Mouse (Mus musculus): ENCODE data around the gene Nf2. TPM values are rescaled to one million over a fixed set of nuclear protein-coding genes. Genes with fewer than 3 reads are reported as not detected.

Nf2 gene
- polyA plus RNA-seq, 1 experiment from 2014 or later: 72.9 TPM

GRCm38 (mm10) chr11:4746733-4747132 lies 102.6 kb downstream of the Nf2 start, which contains the start of gene Cabp7:
Cabp7 (minus strand) TSS chr11:4746778.
- Histone ChIP-seq H3K9me3 (ENCODE audit: control insufficient read depth, low read length) (no peaks in the 10 kb centered on the region), H3K36me3 (ENCODE audit: control insufficient read depth, insufficient read depth) (no peaks in the 10 kb centered on the region), H3K9ac (replicated peaks; ENCODE audit: low read depth, low read length) (peak within 1 kb of the TSS; percentile 56), H3K27me3 (replicated peaks; ENCODE audit: control insufficient read depth, insufficient read depth, low read length) (peaks cover 42% of the 10 kb centered on the region), H3K4me3 (replicated peaks; ENCODE audit: low read length) (peak within 1 kb of the TSS; percentile 58), H3K4me2 (ENCODE audit: low read length) (peak within 1 kb of the TSS; percentile 98), H3K27ac (ENCODE audit: low read length) (no peak within 1 kb of the TSS), H3K4me1 (replicated peaks; ENCODE audit: control insufficient read depth, insufficient read depth, low read length) (peaks cover 19% of the 10 kb centered on the region)
- 0% methylated on average over 49 of the region's 73 CpGs for WGBS
- peak; percentile 34 for ATAC-seq

GRCm38 (mm10) chr11:4745969-4746368 lies 103.4 kb downstream of the Nf2 start:
- Histone ChIP-seq H3K36me3 (ENCODE audit: control insufficient read depth, insufficient read depth) (no peaks in the 10 kb centered on the region), H3K27ac (ENCODE audit: low read length) (no peak overlapping the region), H3K4me2 (ENCODE audit: low read length) (peak overlapping the region; percentile 98), H3K4me3 (replicated peaks; ENCODE audit: low read length) (peak overlapping the region; percentile 58), H3K9me3 (ENCODE audit: control insufficient read depth, low read length) (no peaks in the 10 kb centered on the region), H3K4me1 (replicated peaks; ENCODE audit: control insufficient read depth, insufficient read depth, low read length) (peaks cover 19% of the 10 kb centered on the region), H3K9ac (replicated peaks; ENCODE audit: low read depth, low read length) (peak overlapping the region; percentile 56), H3K27me3 (replicated peaks; ENCODE audit: control insufficient read depth, insufficient read depth, low read length) (peaks cover 42% of the 10 kb centered on the region)
- no peak for ATAC-seq
- WGBS: 1% methylated on average over 36 of the region's 39 CpGs

GRCm38 (mm10) chr11:4744691-4745090 lies 104.6 kb downstream of the Nf2 start:
- Histone ChIP-seq H3K27ac (ENCODE audit: low read length) (no peak overlapping the region), H3K9me3 (ENCODE audit: control insufficient read depth, low read length) (no peaks in the 10 kb centered on the region), H3K4me1 (replicated peaks; ENCODE audit: control insufficient read depth, insufficient read depth, low read length) (peaks cover 17% of the 10 kb centered on the region), H3K4me2 (ENCODE audit: low read length) (no peak overlapping the region), H3K27me3 (replicated peaks; ENCODE audit: control insufficient read depth, insufficient read depth, low read length) (peaks cover 38% of the 10 kb centered on the region), H3K36me3 (ENCODE audit: control insufficient read depth, insufficient read depth) (no peaks in the 10 kb centered on the region), H3K9ac (replicated peaks; ENCODE audit: low read depth, low read length) (no peak overlapping the region), H3K4me3 (replicated peaks; ENCODE audit: low read length) (no peak overlapping the region)
- ATAC-seq: no peak
- 65% methylated on average over 6 of the region's 6 CpGs for WGBS

- H3K9me3 ChIP-seq (ENCODE audit: control insufficient read depth, low read length): no peaks in the 10 kb centered on the region
- H3K4me2 ChIP-seq (ENCODE audit: low read length): no peak overlapping the region
- peaks cover 12% of the 10 kb centered on the region for H3K4me1 ChIP-seq (replicated peaks; ENCODE audit: control insufficient read depth, insufficient read depth, low read length)
- peaks cover 16% of the 10 kb centered on the region for H3K27me3 ChIP-seq (replicated peaks; ENCODE audit: control insufficient read depth, insufficient read depth, low read length)
- WGBS: 66% methylated on average over 5 of the region's 5 CpGs
- no peak overlapping the region for H3K27ac ChIP-seq (ENCODE audit: low read length)
- no peaks in the 10 kb centered on the region for H3K36me3 ChIP-seq (ENCODE audit: control insufficient read depth, insufficient read depth)
- ATAC-seq: no peak
- no peak overlapping the region for H3K9ac ChIP-seq (replicated peaks; ENCODE audit: low read depth, low read length)
- H3K4me3 ChIP-seq (replicated peaks; ENCODE audit: low read length): no peak overlapping the region
Observed at GRCm38 (mm10) chr11:4740785-4741184, 108.6 kb downstream of the Nf2 start.

DNA sequence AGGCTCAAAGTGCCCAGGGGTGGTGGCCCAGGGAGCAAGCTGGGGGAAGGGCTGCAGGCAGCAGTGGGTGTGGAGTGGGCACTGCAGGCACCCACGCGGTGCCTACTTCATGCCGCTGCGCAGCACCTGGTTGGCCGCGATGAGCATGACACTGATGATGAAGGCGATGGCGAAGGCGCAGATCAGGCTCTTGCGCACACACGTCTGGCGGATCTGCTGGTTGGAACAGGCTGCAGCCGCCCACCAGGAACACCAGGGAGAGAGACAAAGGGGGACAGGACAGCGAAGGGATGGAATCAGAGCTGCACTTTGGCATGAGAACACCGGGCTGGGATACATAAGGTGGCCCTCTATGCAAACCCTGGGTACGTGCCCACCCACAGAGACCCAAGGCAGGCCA lies 110.6 kb downstream of the Nf2 start:
- Histone ChIP-seq H3K27ac (ENCODE audit: low read length) (no peak overlapping the region), H3K27me3 (replicated peaks; ENCODE audit: control insufficient read depth, insufficient read depth, low read length) (0 out of 2 replicates have a peak, but pooled peaks cover 1% of the 10 kb centered on the region), H3K9me3 (ENCODE audit: control insufficient read depth, low read length) (no peaks in the 10 kb centered on the region), H3K9ac (replicated peaks; ENCODE audit: low read depth, low read length) (no peak overlapping the region), H3K4me3 (replicated peaks; ENCODE audit: low read length) (no peak overlapping the region), H3K4me1 (replicated peaks; ENCODE audit: control insufficient read depth, insufficient read depth, low read length) (peaks cover 8% of the 10 kb centered on the region), H3K36me3 (ENCODE audit: control insufficient read depth, insufficient read depth) (no peaks in the 10 kb centered on the region), H3K4me2 (ENCODE audit: low read length) (no peak overlapping the region)
- no peak for ATAC-seq
- WGBS: 94% methylated on average over 16 of the region's 16 CpGs

- Histone ChIP-seq H3K27me3 (replicated peaks; ENCODE audit: control insufficient read depth, insufficient read depth, low read length) (no peaks in the 10 kb centered on the region), H3K36me3 (ENCODE audit: control insufficient read depth, insufficient read depth) (no peaks in the 10 kb centered on the region), H3K9ac (replicated peaks; ENCODE audit: low read depth, low read length) (no peak overlapping the region), H3K4me3 (replicated peaks; ENCODE audit: low read length) (no peak overlapping the region), H3K4me1 (replicated peaks; ENCODE audit: control insufficient read depth, insufficient read depth, low read length) (peaks cover 8% of the 10 kb centered on the region), H3K4me2 (ENCODE audit: low read length) (no peak overlapping the region), H3K9me3 (ENCODE audit: control insufficient read depth, low read length) (no peaks in the 10 kb centered on the region), H3K27ac (ENCODE audit: low read length) (no peak overlapping the region)
- WGBS: 53% methylated on average over 10 of the region's 10 CpGs
- peak; percentile 57 for ATAC-seq
Observed at GRCm38 (mm10) chr11:4737682-4738081, 111.7 kb downstream of the Nf2 start.

DNA sequence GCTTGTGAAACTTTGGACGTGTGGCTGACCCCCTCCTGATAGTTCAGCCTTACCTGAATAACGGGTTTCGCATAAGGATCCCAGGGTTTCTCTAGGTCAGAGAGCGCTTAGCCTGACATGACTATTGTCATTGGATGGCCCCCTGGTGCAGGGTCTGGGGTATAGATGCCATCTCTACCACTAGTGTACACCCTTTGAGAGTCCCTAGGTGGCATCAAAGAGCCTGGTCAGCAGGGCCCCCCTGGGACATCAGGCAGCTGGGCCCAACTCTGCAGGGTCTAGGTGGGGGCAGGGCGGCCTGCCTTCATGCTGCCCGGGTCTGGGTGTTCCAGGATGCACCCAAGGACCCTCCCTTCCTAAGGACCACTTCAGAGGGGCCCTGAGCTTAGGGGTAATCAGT lies 113.0 kb downstream of the Nf2 start:
- no peak overlapping the region for H3K4me3 ChIP-seq (replicated peaks; ENCODE audit: low read length)
- 45% methylated on average over 6 of the region's 6 CpGs for WGBS
- H3K4me2 ChIP-seq (ENCODE audit: low read length): no peak overlapping the region
- peaks cover 8% of the 10 kb centered on the region for H3K4me1 ChIP-seq (replicated peaks; ENCODE audit: control insufficient read depth, insufficient read depth, low read length)
- no peaks in the 10 kb centered on the region for H3K36me3 ChIP-seq (ENCODE audit: control insufficient read depth, insufficient read depth)
- no peak overlapping the region for H3K9ac ChIP-seq (replicated peaks; ENCODE audit: low read depth, low read length)
- no peaks in the 10 kb centered on the region for H3K9me3 ChIP-seq (ENCODE audit: control insufficient read depth, low read length)
- H3K27me3 ChIP-seq (replicated peaks; ENCODE audit: control insufficient read depth, insufficient read depth, low read length): no peaks in the 10 kb centered on the region
- H3K27ac ChIP-seq (ENCODE audit: low read length): no peak overlapping the region
- no peak for ATAC-seq

GRCm38 (mm10) chr11:4734179-4734578 lies 115.2 kb downstream of the Nf2 start:
- no peaks in the 10 kb centered on the region for H3K9me3 ChIP-seq (ENCODE audit: control insufficient read depth, low read length)
- no peak overlapping the region for H3K9ac ChIP-seq (replicated peaks; ENCODE audit: low read depth, low read length)
- H3K36me3 ChIP-seq (ENCODE audit: control insufficient read depth, insufficient read depth): no peaks in the 10 kb centered on the region
- ATAC-seq: no peak
- 33% methylated on average over 12 of the region's 12 CpGs for WGBS
- no peak overlapping the region for H3K4me2 ChIP-seq (ENCODE audit: low read length)
- no peak overlapping the region for H3K4me3 ChIP-seq (replicated peaks; ENCODE audit: low read length)
- H3K4me1 ChIP-seq (replicated peaks; ENCODE audit: control insufficient read depth, insufficient read depth, low read length): peaks cover 8% of the 10 kb centered on the region
- no peak overlapping the region for H3K27ac ChIP-seq (ENCODE audit: low read length)
- H3K27me3 ChIP-seq (replicated peaks; ENCODE audit: control insufficient read depth, insufficient read depth, low read length): no peaks in the 10 kb centered on the region

DNA sequence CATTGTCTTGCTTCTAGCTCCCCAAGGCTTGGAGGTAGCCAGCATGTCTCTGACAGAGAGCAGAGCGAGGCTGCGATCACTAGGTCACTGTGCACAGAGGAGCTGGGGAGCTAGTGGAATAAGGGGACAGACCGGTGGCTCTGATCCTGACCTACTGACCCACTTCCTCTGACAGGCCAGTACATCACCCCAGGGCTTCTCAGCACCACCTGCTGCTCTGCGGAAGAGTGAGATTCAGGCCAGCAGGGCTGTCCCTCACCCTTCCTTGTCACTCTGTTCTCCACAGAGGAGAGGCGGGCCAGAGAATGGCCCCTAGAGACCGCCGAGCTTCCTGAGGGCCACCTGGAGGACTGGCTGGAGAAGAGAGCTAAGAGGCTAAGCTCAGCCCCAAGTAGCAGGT lies 117.6 kb downstream of the Nf2 start:
- WGBS: 76% methylated on average over 7 of the region's 7 CpGs
- Histone ChIP-seq H3K4me2 (ENCODE audit: low read length) (no peak overlapping the region), H3K27me3 (replicated peaks; ENCODE audit: control insufficient read depth, insufficient read depth, low read length) (no peaks in the 10 kb centered on the region), H3K9me3 (ENCODE audit: control insufficient read depth, low read length) (no peaks in the 10 kb centered on the region), H3K4me1 (replicated peaks; ENCODE audit: control insufficient read depth, insufficient read depth, low read length) (no peaks in the 10 kb centered on the region; the same call in 1 of the 2 replicates), H3K36me3 (ENCODE audit: control insufficient read depth, insufficient read depth) (no peaks in the 10 kb centered on the region), H3K4me3 (replicated peaks; ENCODE audit: low read length) (no peak overlapping the region), H3K9ac (replicated peaks; ENCODE audit: low read depth, low read length) (no peak overlapping the region), H3K27ac (ENCODE audit: low read length) (no peak overlapping the region)
- ATAC-seq: no peak

GRCm38 (mm10) chr11:4730913-4731312 lies 118.4 kb downstream of the Nf2 start:
- ATAC-seq: no peak
- H3K4me2 ChIP-seq (ENCODE audit: low read length): no peak overlapping the region
- H3K27ac ChIP-seq (ENCODE audit: low read length): no peak overlapping the region
- no peaks in the 10 kb centered on the region for H3K36me3 ChIP-seq (ENCODE audit: control insufficient read depth, insufficient read depth)
- no peaks in the 10 kb centered on the region for H3K9me3 ChIP-seq (ENCODE audit: control insufficient read depth, low read length)
- H3K4me1 ChIP-seq (replicated peaks; ENCODE audit: control insufficient read depth, insufficient read depth, low read length): no peaks in the 10 kb centered on the region; the same call in 1 of the 2 replicates
- no peak overlapping the region for H3K9ac ChIP-seq (replicated peaks; ENCODE audit: low read depth, low read length)
- no peaks in the 10 kb centered on the region for H3K27me3 ChIP-seq (replicated peaks; ENCODE audit: control insufficient read depth, insufficient read depth, low read length)
- H3K4me3 ChIP-seq (replicated peaks; ENCODE audit: low read length): no peak overlapping the region
- WGBS: 74% methylated on average over 5 of the region's 5 CpGs

All from forebrain, embryonic 16.5 days (tissue).